Mouse (Mus musculus) brown adipose tissue, adult 24 weeks (tissue): ENCODE results near the gene Ndufaf2. TPM values are rescaled to one million over a fixed set of nuclear protein-coding genes. Genes with fewer than 3 reads are reported as not detected.
A peak's percentile ranks its signal among the peaks of the same experiment; 100 is the strongest.

Experiments
- H3K27ac ChIP-seq: fragments of 200-500 bp; replicated peaks from 2 replicates; pipeline ENCODE4 v1.5.1; 2012; ENCODE audit warnings: low read depth, mild to moderate bottlenecking, low read length
- H3K4me1 ChIP-seq: fragments of 200-500 bp; 2 replicates; pipeline ENCODE4 v1.6.1; 2012; ENCODE audit warnings: low read length, mixed read lengths; ENCODE audit not compliant: control insufficient read depth, insufficient read depth, insufficient read length
- H3K4me3 ChIP-seq: fragments of 200-500 bp; 2 replicates; pipeline ENCODE4 v1.5.1; 2012; ENCODE audit warnings: low read depth, mild to moderate bottlenecking, low read length, moderate library complexity; ENCODE audit not compliant: insufficient read depth
- polyA plus RNA-seq: library from polyadenylated mRNA; stranded (reverse); fragments of >200 nt; gene quantifications from 2 replicates; pipeline ENCODE4 v1.2.4, GENCODE M21; 2012; ENCODE audit not compliant: missing spikeins, insufficient read depth, insufficient read length

The Ndufaf2 gene
- polyA plus RNA-seq, 1 experiment = 116 TPM

GRCm38 (mm10) chr13:107961501-107961900 lies 196.9 kb downstream of the Ndufaf2 start:
- Histone ChIP-seq H3K27ac (no peak overlapping the region), H3K4me1 (no peaks in the 10 kb centered on the region), H3K4me3 (no peak overlapping the region)

- Histone ChIP-seq H3K4me3 (no peak overlapping the region), H3K4me1 (no peaks in the 10 kb centered on the region), H3K27ac (no peak overlapping the region)
Measured at GRCm38 (mm10) chr13:107960549-107960948, 197.9 kb downstream of the Ndufaf2 start.

DNA sequence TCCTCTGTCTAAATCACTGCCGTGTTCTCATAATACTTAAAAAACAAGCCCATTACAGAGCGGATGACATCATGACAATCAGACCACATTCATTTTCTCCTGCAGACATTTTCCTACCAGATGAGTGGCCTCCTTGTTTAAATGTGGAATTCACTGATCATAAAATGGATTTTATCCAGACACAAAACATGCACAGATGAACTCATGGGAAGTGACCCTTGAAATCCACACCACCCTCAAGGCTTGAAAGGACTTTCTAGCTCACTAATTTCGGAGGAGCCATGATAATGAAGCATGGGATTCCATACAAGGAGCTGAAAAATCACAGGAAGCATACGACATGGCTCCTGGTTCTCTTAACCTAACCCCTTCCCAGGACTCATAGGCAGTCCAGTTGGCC lies 198.5 kb downstream of the Ndufaf2 start:
- Histone ChIP-seq H3K4me1 (no peaks in the 10 kb centered on the region), H3K27ac (no peak overlapping the region), H3K4me3 (no peak overlapping the region)

DNA sequence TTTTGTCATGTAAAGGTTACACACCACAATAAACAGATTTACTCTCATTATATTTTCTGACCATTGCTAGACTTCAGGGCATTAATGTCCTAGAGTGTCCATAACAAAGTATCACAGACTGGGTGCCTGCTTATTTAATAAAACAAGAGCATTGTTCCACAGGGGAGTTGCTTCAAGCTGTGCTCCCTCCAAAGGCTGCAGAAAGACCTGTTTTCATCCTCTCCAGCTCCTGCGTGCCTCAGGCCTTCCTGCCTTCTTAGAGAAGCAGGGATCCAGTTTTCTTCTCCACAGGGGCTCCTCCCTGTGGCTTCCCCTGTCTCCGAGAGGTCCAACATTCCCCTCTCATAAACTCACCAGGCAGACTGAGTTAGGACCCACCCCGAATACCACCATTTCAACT lies 202.2 kb downstream of the Ndufaf2 start:
- no peak overlapping the region for H3K4me3 ChIP-seq
- H3K27ac ChIP-seq = no peak overlapping the region
- 0 out of 2 replicates have a peak, but pooled peaks cover 3% of the 10 kb centered on the region for H3K4me1 ChIP-seq

DNA sequence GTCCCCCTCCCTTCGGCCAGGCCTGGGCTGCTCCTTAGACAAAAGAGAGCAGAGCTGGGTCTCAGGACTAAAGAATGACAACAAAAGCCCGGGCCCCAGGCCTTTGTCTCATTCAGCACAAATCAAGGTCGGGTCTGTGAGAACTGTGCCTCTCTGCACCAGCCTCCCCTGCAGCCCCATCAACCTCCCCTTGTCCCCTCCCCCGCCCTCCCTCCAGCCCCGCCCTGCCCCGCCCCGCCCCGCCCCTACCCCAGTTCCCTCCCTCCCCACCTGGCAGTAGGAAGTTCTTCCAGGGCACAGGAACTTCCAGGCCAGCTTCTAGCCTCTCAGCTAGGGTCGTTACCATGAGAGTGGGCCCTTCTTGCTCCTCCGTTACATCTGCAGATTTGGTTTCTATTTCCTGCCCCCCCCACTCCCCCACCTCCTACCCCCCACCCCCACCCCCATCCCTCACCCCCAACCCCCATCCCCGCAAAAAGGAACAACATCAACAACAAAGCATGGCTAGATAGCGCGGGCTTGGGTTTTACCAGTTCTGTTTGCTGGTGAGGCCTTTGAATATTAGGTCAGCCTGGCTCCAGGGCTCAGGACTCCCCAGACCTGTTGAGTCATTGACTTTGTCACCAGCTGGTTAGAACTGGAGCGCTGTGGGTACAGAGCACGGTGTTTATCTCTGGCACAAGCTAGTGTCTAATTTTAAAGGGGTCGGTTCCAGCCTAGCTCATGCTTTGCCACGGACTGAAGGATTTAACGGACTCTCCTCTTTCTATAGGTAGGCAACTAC lies 202.9 kb downstream of the Ndufaf2 start:
- 0 out of 2 replicates have a peak, but pooled peaks cover 3% of the 10 kb centered on the region for H3K4me1 ChIP-seq
- H3K4me3 ChIP-seq = no peak overlapping the region

DNA sequence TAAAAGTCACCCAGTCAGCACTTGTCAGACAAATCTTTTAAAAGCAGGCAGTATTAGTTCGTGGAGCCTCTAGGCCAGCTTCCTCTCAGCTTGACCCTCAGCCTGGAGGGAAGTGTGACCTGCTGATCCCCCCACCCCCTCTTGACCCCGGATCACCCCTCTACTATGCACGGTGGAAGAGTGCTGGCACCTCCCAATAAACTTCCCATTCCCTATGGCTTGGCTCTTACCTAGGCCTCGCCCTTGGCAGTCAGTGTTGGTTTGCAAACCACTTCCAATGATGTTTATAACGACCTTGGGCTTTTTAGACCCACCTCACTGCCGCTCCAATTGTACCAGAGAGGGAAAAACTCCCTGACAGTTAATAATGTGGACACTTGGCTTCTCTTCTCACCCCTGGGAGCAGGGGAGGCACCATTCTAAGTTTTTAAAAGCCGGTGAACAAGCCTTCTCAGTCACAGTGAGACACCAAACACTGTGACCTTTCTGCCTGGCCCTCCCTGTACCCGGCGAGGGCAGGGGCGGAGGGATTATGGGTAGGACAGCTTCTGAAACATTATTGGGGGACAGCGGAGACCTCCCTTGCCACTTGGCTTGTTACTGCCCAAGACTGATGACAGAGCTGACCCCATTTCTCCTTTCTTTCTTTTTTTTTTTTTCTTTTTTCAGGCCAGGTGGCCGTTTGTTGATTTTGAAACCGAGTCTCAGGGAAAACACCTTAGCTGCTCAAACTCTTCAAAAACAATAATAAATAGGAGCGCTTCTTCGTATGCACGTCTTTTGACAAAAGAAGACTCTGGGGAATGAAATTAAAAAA lies 203.8 kb downstream of the Ndufaf2 start:
- Histone ChIP-seq H3K27ac (peak overlapping the region; percentile 47), H3K4me3 (no peak overlapping the region), H3K4me1 (0 out of 2 replicates have a peak, but pooled peaks cover 3% of the 10 kb centered on the region)

More for the DNA sequence above, 202.9 kb downstream of the Ndufaf2 start:
- no peak overlapping the region for H3K27ac ChIP-seq

DNA sequence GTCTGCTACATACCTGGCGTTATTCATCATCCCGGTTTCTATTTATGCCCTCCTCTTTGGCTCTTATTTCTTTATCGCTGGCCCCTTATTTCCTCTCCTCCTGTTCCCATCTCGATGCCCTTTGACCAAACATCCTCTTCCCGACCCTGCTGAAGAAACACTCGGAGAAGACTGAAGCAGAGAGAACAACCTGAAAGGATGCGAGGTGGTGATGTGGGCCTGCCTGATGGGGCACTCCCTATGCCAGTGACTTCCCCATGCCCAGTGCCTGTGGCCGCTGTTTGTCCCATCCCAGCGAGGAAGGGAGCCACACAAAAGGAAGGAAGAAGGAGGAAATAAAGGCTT lies 204.4 kb downstream of the Ndufaf2 start:
- Histone ChIP-seq H3K4me3 (no peak overlapping the region), H3K4me1 (0 out of 2 replicates have a peak, but pooled peaks cover 3% of the 10 kb centered on the region), H3K27ac (peak overlapping the region; percentile 31)

Other genes starting within 250 kb of the Ndufaf2 start
- gene Smim15, start 114.2 kb downstream of the Ndufaf2 start, polyA plus RNA-seq = 45.2 and 52.1 TPM in 2 replicates
- gene Ercc8, start 108 bp upstream of the Ndufaf2 start, polyA plus RNA-seq = 2.1 and 5.3 TPM in 2 replicates
- gene Elovl7, start 55.8 kb upstream of the Ndufaf2 start, polyA plus RNA-seq = not detected in 2 replicates
- gene Depdc1b, start 157.7 kb upstream of the Ndufaf2 start, polyA plus RNA-seq = not detected in 2 replicates